Mouse (Mus musculus) kidney, adult 18-20 months (tissue): Measurements from ENCODE around the gene Cryba2.

Source experiments
- DNase-seq: peaks from one replicate; pipeline ENCODE4 v3.0.0; 2021

Cryba2 gene

DNA sequence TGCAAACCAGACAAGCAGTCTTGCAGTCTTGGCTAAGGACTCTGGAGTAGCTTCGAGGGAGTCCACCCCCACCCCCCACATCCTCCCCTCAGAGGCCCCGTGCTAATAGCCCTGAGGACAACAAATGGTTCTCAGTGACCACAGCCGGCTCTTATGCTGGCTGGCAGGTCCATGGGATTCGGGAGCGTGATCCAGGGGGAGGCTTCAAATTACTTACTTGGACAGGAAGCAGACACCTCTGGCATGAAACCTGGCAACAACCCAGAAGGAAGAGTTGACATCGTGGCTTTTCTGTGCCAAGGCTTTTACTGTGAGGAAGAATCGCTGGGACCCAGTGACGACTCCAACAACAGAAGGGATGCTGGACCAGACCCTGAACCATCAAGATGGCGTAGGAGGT, 46.6 kb downstream of the Cryba2 start:
- DNase-seq = no peak

DNA sequence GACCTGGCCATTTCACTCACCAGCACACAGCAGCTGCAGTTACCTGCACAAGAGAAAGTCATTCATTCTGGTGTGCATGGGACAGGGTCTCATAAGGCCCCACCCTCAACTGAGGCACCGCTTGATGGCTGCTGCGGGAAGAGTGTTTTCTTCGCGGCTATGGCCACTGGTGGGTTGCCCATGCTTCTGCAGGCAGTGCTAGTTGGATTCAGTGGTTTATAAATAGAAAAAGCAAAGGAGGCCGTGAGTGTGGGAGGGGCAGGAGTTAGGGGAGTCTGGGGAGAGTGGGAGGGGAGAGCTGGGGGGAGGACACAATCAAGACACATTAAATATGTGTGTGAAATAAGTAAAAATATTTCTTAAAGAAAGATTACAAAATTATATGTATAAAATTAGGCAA, 49.9 kb downstream of the Cryba2 start:
- DNase-seq = no peak
